8 mouse cellular contexts compared by ENCODE assay signal in the genomic region with DNA sequence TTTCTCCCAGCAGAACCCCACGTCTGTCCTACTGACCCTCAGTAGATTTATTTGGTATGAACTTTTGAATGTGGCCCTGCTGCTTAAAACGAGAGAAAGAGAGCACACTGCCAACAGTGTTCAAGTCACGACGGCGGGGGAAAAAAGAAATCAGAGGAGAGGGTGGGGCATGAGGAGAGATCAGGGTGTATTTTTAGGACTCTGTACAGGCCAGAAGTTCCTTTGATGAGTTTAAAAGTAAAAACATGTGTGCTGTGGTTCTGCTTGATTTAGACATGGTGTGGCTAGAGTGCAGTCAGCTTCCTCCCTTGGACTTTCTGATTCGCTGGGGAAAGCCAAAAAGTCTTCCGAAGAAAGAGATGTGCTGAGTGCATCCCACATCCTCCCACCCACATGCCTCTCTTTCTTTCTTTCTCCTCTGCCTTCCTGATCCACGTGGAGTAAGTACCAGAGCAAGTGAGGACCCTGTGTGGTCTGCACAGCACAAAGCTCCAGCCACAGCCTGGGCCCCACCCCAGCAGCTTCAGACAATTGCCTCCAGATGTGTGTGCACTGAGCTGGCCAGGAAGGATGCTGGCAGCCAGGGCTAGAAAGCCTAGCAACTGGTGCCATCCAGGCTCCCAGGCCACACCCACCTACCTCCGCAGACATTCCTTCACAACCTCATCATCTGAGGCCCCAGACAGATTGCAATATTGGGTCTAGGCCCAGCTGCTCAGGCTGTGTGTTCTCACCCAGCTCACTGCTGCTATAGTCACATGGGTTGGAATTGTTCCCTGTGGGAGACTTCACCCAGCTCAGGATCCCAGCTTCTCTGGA.
A peak's percentile ranks its signal among the peaks of the same experiment; 100 is the strongest.
DNase-seq lines count a peak whose midpoint lies in the region; ATAC-seq and TF ChIP-seq lines count a peak whose summit lies in the region.

No protein-coding gene starts in this region.

- no peaks in the 10 kb centered on the region for H3K4me1 ChIP-seq in kidney, postnatal 0 days (replicated peaks; ENCODE audit: insufficient read depth, low read length)
- no peaks in the 10 kb centered on the region for H3K4me1 ChIP-seq in forebrain, embryonic 15.5 days

- H3K9me3 ChIP-seq in kidney, postnatal 0 days (replicated peaks; ENCODE audit: low read length) = no peaks in the 10 kb centered on the region
- H3K9me3 ChIP-seq in forebrain, embryonic 15.5 days = no peaks in the 10 kb centered on the region

- no peak overlapping the region for H3K4me2 ChIP-seq in kidney, postnatal 0 days (ENCODE audit: low read length)
- no peak overlapping the region for H3K4me2 ChIP-seq in forebrain, embryonic 15.5 days (replicated peaks)

- H3K36me3 ChIP-seq in kidney, postnatal 0 days (ENCODE audit: insufficient read depth, low read length) = no peaks in the 10 kb centered on the region
- no peaks in the 10 kb centered on the region for H3K36me3 ChIP-seq in forebrain, embryonic 15.5 days

- no peak overlapping the region for H3K9ac ChIP-seq in kidney, postnatal 0 days (ENCODE audit: low read depth, low read length)
- no peak overlapping the region for H3K9ac ChIP-seq in forebrain, embryonic 15.5 days (replicated peaks)

- WGBS in kidney, postnatal 0 days = 40% methylated on average over 9 of the region's 9 CpGs
- WGBS in forebrain, embryonic 15.5 days = 68% methylated on average over 9 of the region's 9 CpGs

- DNase-seq in kidney, postnatal 0 days (ENCODE audit: low spot score) = peak; percentile 72
- no peak for DNase-seq in kidney, adult 8-10 months
- peak; percentile 86 for DNase-seq in forelimb bud, embryonic 11.5 days (ENCODE audit: low read depth, low spot score)
- DNase-seq in heart, postnatal 14 days = peak; percentile 53 to 62
- DNase-seq in lung, postnatal 4 days = peak; percentile 33 to 76

- H3K27me3 ChIP-seq in kidney, postnatal 0 days (ENCODE audit: insufficient read depth, low read length) = no peaks in the 10 kb centered on the region
- H3K27me3 ChIP-seq in forebrain, embryonic 15.5 days = no peaks in the 10 kb centered on the region

- no peak overlapping the region for H3K4me3 ChIP-seq in kidney, postnatal 0 days (replicated peaks; ENCODE audit: low read depth, low read length)
- no peak overlapping the region for H3K4me3 ChIP-seq in forebrain, embryonic 15.5 days

- no peak for ATAC-seq in kidney, postnatal 0 days (replicated peaks; ENCODE audit: low FRiP score, low read depth)
- no peak for ATAC-seq in megakaryocyte-erythroid progenitor cell, adult 5-6 weeks (replicated peaks; ENCODE audit: low FRiP score, low TSS enrichment, poor library complexity, severe bottlenecking)
- ATAC-seq in forebrain, embryonic 15.5 days (replicated peaks) = no peak; the same call in 1 of the 2 replicates
- ATAC-seq in erythroblast, adult 5-6 weeks (replicated peaks; ENCODE audit: low FRiP score, poor library complexity, severe bottlenecking) = no peak

- peak overlapping the region; percentile 57; the same call in 1 of the 2 replicates for H3K27ac ChIP-seq in kidney, postnatal 0 days
- H3K27ac ChIP-seq in forebrain, embryonic 15.5 days (replicated peaks) = no peak overlapping the region

- no peak for TF ChIP-seq CTCF in kidney, postnatal 0 days (IDR thresholded peaks at IDR 0.05; ENCODE audit: low read depth)

- intact Hi-C loops in heart, postnatal 14 days (cut with DNase I) = loop anchor here (10.0 kb wide), 2 partner anchors 108 to 278 kb away; no protein-coding TSS in a partner anchor

Comparison
In these comparisons a context has a peak if more than half of its experiments do, and no peak if none do; other contexts are left out.
1. DNase-seq: peak in kidney, postnatal 0 days (single experiment), forelimb bud, embryonic 11.5 days (single experiment), heart, postnatal 14 days (2 of 2) and lung, postnatal 4 days (2 of 2); none in kidney, adult 8-10 months (0 of 2).